Mouse (Mus musculus): ENCODE data around the gene Mospd3.

DNA sequence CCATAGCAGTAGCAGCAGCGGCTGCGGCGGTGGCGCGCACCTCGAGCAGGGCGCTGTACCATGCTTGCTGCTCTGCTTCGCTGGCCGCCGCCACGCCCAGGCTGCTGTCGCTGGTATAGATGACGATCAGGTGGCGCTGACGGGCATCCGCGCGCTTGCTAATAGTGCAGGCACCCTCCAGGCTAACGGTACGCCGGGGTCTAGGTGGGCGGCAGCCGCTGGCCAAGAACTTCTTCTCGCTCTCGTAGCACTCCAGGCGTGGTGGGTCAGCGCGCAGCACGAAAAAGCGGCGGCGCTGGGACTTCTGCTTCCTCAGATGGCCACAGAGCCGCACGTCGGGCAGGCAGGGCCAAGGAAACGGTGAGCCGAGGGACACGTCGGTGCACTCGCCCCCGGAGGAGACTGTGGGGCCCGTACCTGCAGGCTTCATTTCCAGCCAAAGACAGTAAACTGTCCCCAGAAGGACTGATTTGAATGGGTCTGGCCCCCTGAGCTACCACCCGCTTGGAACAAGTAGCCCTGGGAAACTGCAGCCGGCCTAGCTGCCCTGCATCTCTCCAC, 44.3 kb upstream of the Mospd3 start:
- TF ChIP-seq ZNF384 (IDR thresholded peaks at IDR 0.05; ENCODE audit: low read depth, low read length) (no peak), CHD2 (IDR thresholded peaks at IDR 0.05; ENCODE audit: low read depth, low read length) (no peak), ZC3H11A (IDR thresholded peaks at IDR 0.05; ENCODE audit: borderline replicate concordance, low read depth, low read length) (no peak)

Data from ES-E14 (cell line).